Mouse (Mus musculus) monocyte, adult 2 months (primary cell): ENCODE measurements around the gene Hcrtr2.

Source experiments
- DNase-seq, 2 experiments: peaks; one replicate each; pipeline ENCODE4 v3.0.0; 2022; ENCODE audit warnings: low spot score in 2 of 2, low read depth in 1 of 2

Hcrtr2 gene

GRCm38 (mm10) chr9:76235945-76236503, 87.6 kb downstream of the Hcrtr2 start:
- DNase-seq, result no peak

- no peak for DNase-seq
Observed at GRCm38 (mm10) chr9:76234899-76235298, 88.8 kb downstream of the Hcrtr2 start.

GRCm38 (mm10) chr9:76230400-76230799, 93.3 kb downstream of the Hcrtr2 start:
- DNase-seq, result no peak

- no peak for DNase-seq
Observed at GRCm38 (mm10) chr9:76217178-76217975, 106.3 kb downstream of the Hcrtr2 start.

GRCm38 (mm10) chr9:76214678-76215077, 109.0 kb downstream of the Hcrtr2 start:
- no peak for DNase-seq

GRCm38 (mm10) chr9:76213557-76213956, 110.1 kb downstream of the Hcrtr2 start, which contains the start of gene Gfral:
Gene Gfral, minus strand, starts transcription at chr9:76213657.
- no peak for DNase-seq

GRCm38 (mm10) chr9:76196917-76197316, 126.7 kb downstream of the Hcrtr2 start:
- DNase-seq, result no peak

GRCm38 (mm10) chr9:76179221-76179620, 144.4 kb downstream of the Hcrtr2 start:
- DNase-seq, result no peak
